Mouse (Mus musculus) ES-Bruce4 (cell line): ENCODE data around the gene Mpzl3. TPM values are rescaled to one million over a fixed set of nuclear protein-coding genes. Genes with fewer than 3 reads are reported as not detected.

Experiments
- H3K27ac ChIP-seq: 2 replicates; pipeline ENCODE4 v1.5.1; 2012; ENCODE audit warnings: low read length, inconsistent platforms; ENCODE audit not compliant: insufficient read depth
- H3K27me3 ChIP-seq: 2 replicates; pipeline ENCODE4 v1.6.1; 2012; ENCODE audit warnings: mild to moderate bottlenecking, low read length, inconsistent platforms; ENCODE audit not compliant: control insufficient read depth, poor library complexity, insufficient read depth, severe bottlenecking
- H3K36me3 ChIP-seq: 2 replicates; pipeline ENCODE4 v1.6.1; 2012; ENCODE audit warnings: inconsistent platforms, mild to moderate bottlenecking, low read length, moderate library complexity; ENCODE audit not compliant: control insufficient read depth, poor library complexity, insufficient read depth, severe bottlenecking
- H3K4me1 ChIP-seq: one replicate; pipeline ENCODE4 v1.8.1; 2011; ENCODE audit warnings: low read length; ENCODE audit not compliant: control insufficient read depth, insufficient read depth
- H3K4me3 ChIP-seq: 2 replicates; pipeline ENCODE4 v1.5.1; 2011; ENCODE audit warnings: low read depth, mild to moderate bottlenecking, low read length
- H3K9ac ChIP-seq: 2 replicates; pipeline ENCODE4 v1.6.1; 2012; ENCODE audit warnings: low read depth, mild to moderate bottlenecking, inconsistent platforms; ENCODE audit not compliant: poor library complexity, severe bottlenecking
- H3K9me3 ChIP-seq: replicated peaks from 2 replicates; pipeline ENCODE4 v1.6.1; 2012; ENCODE audit warnings: mild to moderate bottlenecking, low read length, inconsistent platforms; ENCODE audit not compliant: control insufficient read depth, poor library complexity, insufficient read depth, severe bottlenecking
- CTCF ChIP-seq: IDR thresholded peaks from one replicate; pipeline ENCODE4 v1.8.1; 2011; ENCODE audit warnings: low read depth, low read length
- EP300 ChIP-seq: IDR thresholded peaks from 2 replicates; pipeline ENCODE4 v1.6.1; 2011; ENCODE audit warnings: low read depth, low read length; ENCODE audit not compliant: insufficient read depth
- POLR2A ChIP-seq: IDR thresholded peaks from one replicate; pipeline ENCODE4 v1.8.1; 2011; ENCODE audit warnings: low read length; ENCODE audit not compliant: insufficient read depth
- polyA plus RNA-seq: library from polyadenylated mRNA; stranded (reverse); fragments of >200 nt; gene quantifications from 2 replicates; pipeline ENCODE4 v1.2.4, GENCODE M21; 2011; ENCODE audit warnings: low read depth; ENCODE audit not compliant: missing spikeins, insufficient read depth, insufficient read length

The Mpzl3 gene
- 6.7 and 7.3 TPM in 2 replicates for polyA plus RNA-seq

DNA sequence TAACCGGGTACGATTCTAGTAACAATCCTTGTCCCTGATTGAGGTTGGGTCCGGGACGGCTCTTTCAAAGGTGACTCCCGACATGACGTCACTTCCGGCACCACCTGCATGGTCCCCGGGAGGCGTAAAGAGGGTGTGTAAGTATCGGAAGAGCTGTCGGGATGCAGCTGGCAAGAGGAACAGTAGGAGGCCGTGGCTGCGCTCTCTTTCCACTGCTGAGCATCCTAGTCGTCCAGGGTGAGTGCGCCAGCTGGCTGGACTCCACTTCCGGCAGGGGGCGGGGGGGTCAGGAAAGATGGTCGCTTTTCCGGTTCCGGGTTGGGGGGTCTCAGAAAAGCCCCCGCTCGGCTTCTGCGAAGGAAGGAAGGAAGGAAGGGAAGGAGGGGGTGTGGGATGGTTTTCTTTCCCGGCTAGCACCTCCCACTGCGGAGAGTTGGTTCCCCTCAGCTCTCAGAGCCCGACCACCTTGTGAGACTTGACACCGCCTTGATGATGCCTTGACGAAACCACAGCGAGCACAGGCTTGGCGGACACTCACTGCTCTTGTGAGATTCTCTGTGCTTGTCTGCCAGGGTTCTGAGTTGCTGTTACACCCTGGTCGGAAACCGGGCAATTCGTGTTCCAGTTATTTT, at the start of gene Mpzl3:
Mpzl3 (plus strand) TSS at position 105 of the 632 bp plus-strand sequence.
- peak within 1 kb of the TSS; percentile 86 for H3K27ac ChIP-seq
- H3K27me3 ChIP-seq, result no peaks in the 10 kb centered on the region
- peak within 1 kb of the TSS; percentile 25 for H3K9ac ChIP-seq
- H3K4me3 ChIP-seq, result peak within 1 kb of the TSS; percentile 78
- TF ChIP-seq CTCF (no peak), EP300 (peak; percentile 47; the same call in 1 of the 2 replicates)
- peaks cover 7% of the 10 kb centered on the region for H3K36me3 ChIP-seq
- no peaks in the 10 kb centered on the region for H3K4me1 ChIP-seq
- H3K9me3 ChIP-seq, result no peaks in the 10 kb centered on the region; the same call in 1 of the 2 replicates

DNA sequence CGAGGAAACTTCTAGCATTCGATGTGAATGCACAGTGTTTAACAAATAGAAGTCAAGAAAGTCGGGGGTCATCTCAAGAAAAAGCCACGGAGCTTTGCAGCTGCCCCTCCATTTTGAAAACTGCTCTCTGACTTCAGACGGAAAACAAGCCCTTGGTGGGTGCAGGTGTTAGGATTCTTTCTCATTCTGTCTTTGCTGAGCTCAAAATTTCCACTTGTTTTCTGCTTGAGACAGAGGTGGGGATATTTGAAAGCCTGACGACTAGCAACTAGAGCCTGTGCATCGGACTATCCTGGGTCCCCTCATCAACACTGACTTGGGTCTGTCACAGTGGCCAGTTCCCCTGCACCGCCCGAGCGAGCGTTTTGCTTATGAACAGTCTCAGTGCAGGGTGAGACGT, 47.6 kb upstream of the Mpzl3 start:
- TF ChIP-seq EP300 (no peak), POLR2A (no peak), CTCF (no peak)
- Histone ChIP-seq H3K36me3 (no peaks in the 10 kb centered on the region), H3K9me3 (no peaks in the 10 kb centered on the region), H3K27ac (no peak overlapping the region), H3K9ac (no peak overlapping the region), H3K4me1 (no peaks in the 10 kb centered on the region), H3K27me3 (no peaks in the 10 kb centered on the region), H3K4me3 (no peak overlapping the region)

DNA sequence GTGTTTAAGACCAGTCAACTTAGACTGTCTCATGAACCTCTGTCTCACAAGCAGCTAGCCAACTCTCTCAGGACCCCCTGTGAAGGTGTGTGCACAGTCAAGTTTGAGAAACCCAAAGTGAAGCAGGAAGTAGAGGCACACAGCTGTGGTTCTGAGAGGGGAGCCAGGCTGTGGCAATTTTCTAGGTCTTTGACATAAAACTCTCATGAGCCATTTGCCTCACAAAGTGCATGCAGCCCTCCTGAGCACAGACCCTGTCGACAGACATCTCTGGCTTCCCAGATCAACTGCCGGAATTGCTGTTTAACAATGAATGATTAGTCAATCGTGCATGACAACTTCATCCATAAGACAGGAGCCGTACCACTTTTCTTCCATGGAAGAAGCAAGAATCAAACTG, 46.6 kb upstream of the Mpzl3 start:
- no peaks in the 10 kb centered on the region for H3K9me3 ChIP-seq
- H3K27me3 ChIP-seq, result no peaks in the 10 kb centered on the region
- no peaks in the 10 kb centered on the region for H3K36me3 ChIP-seq
- H3K4me3 ChIP-seq, result no peak overlapping the region
- H3K9ac ChIP-seq, result no peak overlapping the region
- TF ChIP-seq CTCF, result no peak
- TF ChIP-seq EP300, result no peak
- TF ChIP-seq POLR2A, result no peak
- no peaks in the 10 kb centered on the region for H3K4me1 ChIP-seq
- H3K27ac ChIP-seq, result no peak overlapping the region

DNA sequence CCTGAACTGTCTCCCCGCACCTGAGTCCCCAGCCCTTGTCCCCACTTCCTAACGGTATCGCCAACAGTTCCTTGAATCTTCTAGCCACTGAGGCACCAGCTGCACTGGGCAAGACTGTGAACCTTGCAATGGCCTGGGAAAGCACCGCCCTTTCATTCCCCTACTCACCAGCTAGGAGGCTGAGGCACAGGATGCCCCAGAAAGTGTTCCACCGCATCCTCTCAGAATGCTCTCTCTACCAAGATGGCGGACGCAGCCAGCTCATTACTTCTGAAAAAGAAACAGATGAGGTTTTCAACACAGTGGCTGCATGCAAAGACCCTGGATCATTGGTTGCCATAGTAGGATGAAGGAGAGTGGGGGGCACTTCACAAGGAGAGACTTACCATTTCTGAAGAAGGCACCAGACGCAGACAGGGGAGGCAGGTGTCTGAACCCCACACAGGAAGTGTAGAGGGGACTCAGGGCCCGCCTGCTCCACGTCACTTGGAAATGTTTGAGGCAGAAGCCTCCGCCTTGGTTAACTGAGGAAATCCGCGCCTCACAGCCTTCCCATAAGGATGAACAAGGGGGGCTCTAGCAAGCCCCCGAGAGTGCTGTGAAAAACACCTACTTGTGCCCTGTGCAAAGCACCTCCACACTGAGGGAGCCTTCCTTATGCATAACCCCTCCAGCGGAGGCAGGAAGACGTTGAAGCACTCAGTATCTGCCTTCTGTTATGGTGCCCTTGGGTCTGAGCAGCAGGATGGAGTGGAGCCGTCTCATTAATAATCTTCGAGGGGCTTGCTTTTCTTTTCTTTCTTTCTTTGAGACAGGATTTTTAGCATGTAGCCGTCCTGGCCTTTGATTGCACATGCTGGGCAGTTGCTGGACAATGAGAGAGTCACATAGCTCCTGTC, 45.6 kb upstream of the Mpzl3 start, which contains the start of gene Cd3e:
Cd3e (minus strand) TSS at position 448 of the 899 bp plus-strand sequence.
- H3K4me1 ChIP-seq, result no peaks in the 10 kb centered on the region
- H3K9ac ChIP-seq, result no peak within 1 kb of the TSS
- peak within 1 kb of the TSS; percentile 20; the same call in 1 of the 2 replicates for H3K4me3 ChIP-seq
- no peaks in the 10 kb centered on the region for H3K9me3 ChIP-seq
- TF ChIP-seq POLR2A (no peak), EP300 (no peak), CTCF (no peak)
- no peak within 1 kb of the TSS for H3K27ac ChIP-seq
- no peaks in the 10 kb centered on the region for H3K27me3 ChIP-seq
- no peaks in the 10 kb centered on the region for H3K36me3 ChIP-seq

DNA sequence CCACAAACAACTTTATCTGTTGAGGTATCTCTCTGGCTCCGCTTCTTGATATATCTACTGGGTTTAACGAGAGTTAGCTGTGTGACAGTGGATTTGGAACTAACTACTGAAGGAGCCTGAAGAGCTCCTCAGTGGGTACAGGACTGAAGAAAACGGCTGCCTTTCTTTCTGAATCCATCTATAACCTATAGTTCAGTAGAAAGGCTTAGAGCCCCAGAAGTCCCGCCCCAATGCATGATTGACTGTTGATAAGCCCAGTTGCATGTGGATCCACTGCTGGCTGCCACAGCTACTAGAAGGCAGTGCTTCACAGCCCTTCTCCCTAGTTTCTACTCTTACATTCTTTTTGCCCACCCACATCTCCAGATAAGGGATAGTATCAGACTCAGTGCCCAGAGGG, 44.5 kb upstream of the Mpzl3 start:
- Histone ChIP-seq H3K9ac (no peak overlapping the region), H3K27me3 (no peaks in the 10 kb centered on the region), H3K36me3 (no peaks in the 10 kb centered on the region), H3K9me3 (no peaks in the 10 kb centered on the region), H3K4me3 (no peak overlapping the region), H3K4me1 (no peaks in the 10 kb centered on the region), H3K27ac (no peak overlapping the region)
- TF ChIP-seq POLR2A (no peak), CTCF (no peak), EP300 (no peak)
